Mouse (Mus musculus) left cerebral cortex, postnatal 36 days (tissue): ENCODE measurements around the gene Fam208b. TPM values are rescaled to one million over a fixed set of nuclear protein-coding genes. Genes with fewer than 3 reads are reported as not detected.

Experiments
- DNase-seq, 2 experiments: peaks; one replicate each; pipeline ENCODE4 v3.0.0; 2021 to 2022; ENCODE audit warnings: low spot score in 2 of 2, mixed read lengths in 1 of 2
- intact Hi-C: fragments of 180-260 bp; cut with DNase I; formaldehyde crosslinking; loops from one replicate; pipeline ENCODE4 v1.15.1; 2025
- total RNA-seq, 2 experiments: library from RNA; stranded (reverse); gene quantifications; 2 replicates each; pipeline ENCODE4 v1.2.3; 2021

The Fam208b gene
- 10 to 100 TPM; 23.2 to 29.2 TPM for total RNA-seq

GRCm38 (mm10) chr13:3610795-3611438 is at the start of gene Fam208b:
Fam208b (minus strand) TSS chr13:3611108.
- intact Hi-C loops: loop anchor here (2.0 kb wide), 1 partner anchor 74 kb away; no protein-coding TSS in a partner anchor
- peak; percentile 97 to 98 for DNase-seq

- no peak for DNase-seq
- intact Hi-C loops: no loop called here
Measured at GRCm38 (mm10) chr13:3659163-3660160, 48.6 kb upstream of the Fam208b start.

- DNase-seq: peak; percentile 21 to 39
- intact Hi-C loops: no loop called here
Measured at GRCm38 (mm10) chr13:3654432-3654831, 43.5 kb upstream of the Fam208b start.

GRCm38 (mm10) chr13:3650569-3650968 is 39.7 kb upstream of the Fam208b start:
- no peak for DNase-seq
- intact Hi-C loops: no loop called here

GRCm38 (mm10) chr13:3646566-3646965 is 35.7 kb upstream of the Fam208b start:
- no peak for DNase-seq
- intact Hi-C loops: no loop called here

- no peak for DNase-seq
- intact Hi-C loops: no loop called here
Measured at GRCm38 (mm10) chr13:3645919-3646318, 35.0 kb upstream of the Fam208b start.

GRCm38 (mm10) chr13:3644871-3645270 is 34.0 kb upstream of the Fam208b start:
- intact Hi-C loops: no loop called here
- DNase-seq: no peak

- DNase-seq: no peak
- intact Hi-C loops: no loop called here
Measured at GRCm38 (mm10) chr13:3642538-3642937, 31.6 kb upstream of the Fam208b start.

- intact Hi-C loops: no loop called here
- no peak for DNase-seq
Measured at GRCm38 (mm10) chr13:3642049-3642448, 31.1 kb upstream of the Fam208b start.

GRCm38 (mm10) chr13:3636797-3637196 is 25.9 kb upstream of the Fam208b start:
- no peak for DNase-seq
- intact Hi-C loops: no loop called here

- no peak for DNase-seq
- intact Hi-C loops: no loop called here
Measured at GRCm38 (mm10) chr13:3635076-3635475, 24.2 kb upstream of the Fam208b start.

GRCm38 (mm10) chr13:3633895-3634811 is 23.2 kb upstream of the Fam208b start, which contains the start of gene Asb13:
Asb13 (plus strand) TSS chr13:3634032.
- peak; percentile 84 to 85 for DNase-seq
- intact Hi-C loops: no loop called here

- intact Hi-C loops: no loop called here
- DNase-seq: no peak
Measured at GRCm38 (mm10) chr13:3633131-3633530, 22.2 kb upstream of the Fam208b start.

GRCm38 (mm10) chr13:3632551-3632950 is 21.6 kb upstream of the Fam208b start:
- intact Hi-C loops: no loop called here
- no peak for DNase-seq

- intact Hi-C loops: no loop called here
- no peak for DNase-seq
Measured at GRCm38 (mm10) chr13:3628102-3628501, 17.2 kb upstream of the Fam208b start.

GRCm38 (mm10) chr13:3627139-3627538 is 16.2 kb upstream of the Fam208b start:
- no peak for DNase-seq

GRCm38 (mm10) chr13:3610118-3610794 is 652 bp downstream of the Fam208b start:
- peak in 1 of 2 experiments; percentile 9 for DNase-seq
- intact Hi-C loops: loop anchor here (2.0 kb wide), 1 partner anchor 73 kb away; no protein-coding TSS in a partner anchor

More at GRCm38 (mm10) chr13:3627139-3627538, 16.2 kb upstream of the Fam208b start:
- intact Hi-C loops: no loop called here

GRCm38 (mm10) chr13:3609780-3610117 is 1.2 kb downstream of the Fam208b start:
- intact Hi-C loops: loop anchor here (2.0 kb wide), 1 partner anchor 73 kb away; no protein-coding TSS in a partner anchor

GRCm38 (mm10) chr13:3596232-3596631 is 14.7 kb downstream of the Fam208b start:
- intact Hi-C loops: loop anchor here (10.0 kb wide), 1 partner anchor 191 kb away; no protein-coding TSS in a partner anchor
- DNase-seq: no peak

More at GRCm38 (mm10) chr13:3609780-3610117, 1.2 kb downstream of the Fam208b start:
- DNase-seq: no peak
